Mouse (Mus musculus): ENCODE measurements around the gene Dgcr2. TPM values are rescaled to one million over a fixed set of nuclear protein-coding genes. Genes with fewer than 3 reads are reported as not detected.
A peak's percentile ranks its signal among the peaks of the same experiment; 100 is the strongest.

The Dgcr2 gene
- polyA plus RNA-seq, 1 experiment from 2014 or later, result 47.9 TPM

DNA sequence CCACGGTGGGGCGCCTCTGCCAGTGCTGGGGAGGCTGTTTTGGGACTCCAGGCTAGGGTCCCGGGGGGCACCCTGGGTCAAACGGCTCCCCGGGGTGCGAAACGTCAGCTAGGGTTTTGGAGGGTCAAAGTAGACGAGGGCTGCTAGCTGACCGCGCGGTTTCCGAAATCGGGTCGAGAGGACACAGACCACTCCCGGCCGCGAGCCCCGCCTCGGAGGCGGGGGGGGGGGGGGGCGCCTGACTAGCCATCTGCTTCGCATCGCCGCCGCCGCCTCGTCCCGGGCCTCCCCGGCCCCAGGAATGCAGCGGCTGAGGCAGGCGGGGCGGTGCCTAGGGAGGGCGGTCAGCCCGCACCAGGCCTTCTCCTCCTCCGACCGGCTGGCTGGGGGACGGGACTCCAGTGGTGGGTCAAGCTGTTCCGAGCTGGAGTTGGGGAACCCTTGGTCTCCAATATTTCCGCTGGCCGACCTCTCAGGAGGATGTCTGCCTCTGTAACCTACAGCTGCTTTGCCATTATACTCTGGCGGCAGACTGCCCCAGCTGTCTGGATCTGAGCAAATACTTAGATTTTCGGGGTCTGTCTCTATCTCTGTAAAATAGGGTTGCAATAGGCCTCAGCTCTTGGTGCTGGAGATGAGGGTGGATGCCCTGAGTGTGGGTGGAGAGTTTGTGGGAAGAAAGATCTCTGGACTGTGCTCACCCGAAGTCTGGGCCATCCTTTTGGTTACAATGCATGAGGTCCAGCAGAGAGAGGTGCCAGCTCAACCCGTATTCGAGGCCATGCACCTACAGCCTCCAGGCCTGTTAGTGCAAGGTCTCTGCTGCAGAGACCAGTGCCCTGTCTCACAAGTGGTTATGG, 99.8 kb downstream of the Dgcr2 start:
- Histone ChIP-seq H3K4me2 (peak overlapping the region; percentile 72), H3K36me3 (ENCODE audit: control insufficient read depth, insufficient read depth, low read length) (no peaks in the 10 kb centered on the region), H3K27ac (ENCODE audit: low read depth, low read length) (peak overlapping the region; percentile 83; the same call in 1 of the 2 replicates), H3K4me1 (replicated peaks; ENCODE audit: control insufficient read depth, insufficient read depth, low read length) (peaks cover 30% of the 10 kb centered on the region), H3K9ac (ENCODE audit: low read depth, low read length) (peak overlapping the region; percentile 66), H3K9me3 (ENCODE audit: control insufficient read depth, low read length) (no peaks in the 10 kb centered on the region), H3K4me3 (ENCODE audit: low read depth, low read length) (peak overlapping the region; percentile 62), H3K27me3 (replicated peaks; ENCODE audit: control insufficient read depth, insufficient read depth, low read length) (peaks cover 85% of the 10 kb centered on the region)
- 4% methylated on average over 37 of the region's 45 CpGs for WGBS
- ATAC-seq (replicated peaks; ENCODE audit: low FRiP score) (no peak), DNase-seq (ENCODE audit: low spot score) (no peak)

DNA sequence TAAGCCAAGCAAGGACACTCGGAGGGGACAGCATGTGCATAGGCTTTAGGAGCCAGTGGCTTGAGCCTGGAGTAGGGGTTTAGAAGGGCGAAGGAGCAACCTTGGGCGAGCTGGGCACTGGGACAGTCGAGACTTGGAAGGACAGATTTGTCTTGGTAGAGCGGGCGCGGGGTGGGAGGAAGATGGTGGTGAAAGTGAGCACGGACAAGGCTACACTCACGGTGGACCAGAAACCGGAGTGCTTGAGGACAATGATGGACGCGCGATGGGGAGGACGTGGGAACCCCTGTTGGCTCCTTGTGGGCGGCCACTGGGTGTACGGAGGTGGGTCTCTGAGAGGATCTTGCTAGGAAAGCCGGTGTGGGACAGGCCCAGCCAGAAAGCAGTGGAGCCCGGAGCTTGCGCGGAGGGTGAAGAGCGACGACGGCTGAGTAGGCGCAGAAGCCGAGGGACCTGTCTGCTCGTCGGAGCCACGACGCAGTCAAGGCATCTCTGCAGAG, 100.5 kb downstream of the Dgcr2 start:
- ATAC-seq (replicated peaks; ENCODE audit: low FRiP score), result no peak
- Histone ChIP-seq H3K36me3 (ENCODE audit: control insufficient read depth, insufficient read depth, low read length) (no peaks in the 10 kb centered on the region), H3K27me3 (replicated peaks; ENCODE audit: control insufficient read depth, insufficient read depth, low read length) (peaks cover 78% of the 10 kb centered on the region), H3K9me3 (ENCODE audit: control insufficient read depth, low read length) (no peaks in the 10 kb centered on the region), H3K4me3 (ENCODE audit: low read depth, low read length) (peak overlapping the region; percentile 62), H3K4me2 (peak overlapping the region; percentile 72), H3K4me1 (replicated peaks; ENCODE audit: control insufficient read depth, insufficient read depth, low read length) (peaks cover 24% of the 10 kb centered on the region), H3K9ac (ENCODE audit: low read depth, low read length) (peak overlapping the region; percentile 66), H3K27ac (ENCODE audit: low read depth, low read length) (peak overlapping the region; percentile 83)
- no peak for DNase-seq (ENCODE audit: low spot score)
- WGBS, result 7% methylated on average over 29 of the region's 29 CpGs

DNA sequence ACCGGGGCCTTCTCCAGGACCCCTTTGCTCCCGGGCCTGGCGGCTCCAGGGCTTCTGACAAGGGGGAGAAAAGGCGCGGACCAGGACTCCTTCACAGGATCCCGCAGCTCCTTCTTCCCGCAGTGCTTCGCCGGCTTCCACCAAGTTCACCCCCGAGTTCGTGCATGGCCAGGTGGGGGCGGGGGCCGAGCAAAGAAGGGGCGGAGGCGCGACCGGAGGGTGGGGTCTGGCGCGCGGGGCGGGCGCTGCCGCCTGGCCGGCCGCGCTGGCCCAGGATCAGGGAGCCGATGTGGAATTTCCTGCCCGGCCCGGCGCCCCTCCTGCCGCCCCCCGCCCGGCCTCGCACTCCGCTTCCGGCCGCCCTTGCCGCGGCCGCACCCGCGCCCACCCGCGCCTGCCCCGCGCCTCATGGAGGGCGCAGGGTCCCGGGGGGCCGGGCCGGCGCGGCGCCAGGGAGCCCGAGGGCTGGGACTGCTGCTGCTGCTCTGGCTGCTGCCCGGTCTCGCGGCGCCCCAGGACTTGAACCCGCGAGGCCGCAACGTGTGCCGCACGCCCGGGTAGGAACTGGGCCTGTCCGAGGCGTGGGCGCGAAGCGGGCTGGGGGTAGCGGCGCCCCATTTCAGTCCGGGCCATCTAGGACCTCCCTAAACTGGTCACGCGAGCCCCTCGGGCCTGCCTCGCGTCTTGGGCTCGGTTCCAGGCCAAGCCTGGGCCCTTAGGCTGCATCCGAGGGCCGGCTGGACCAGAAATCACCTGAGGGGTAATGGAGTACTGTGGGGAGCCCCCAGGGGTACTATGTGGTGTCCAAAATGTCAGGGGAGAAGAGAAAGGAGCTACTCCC, 101.2 kb downstream of the Dgcr2 start, which contains the start of gene Scarf2:
Scarf2 (plus strand) TSS at position 312 of the 841 bp plus-strand sequence.
- ATAC-seq (replicated peaks; ENCODE audit: low FRiP score) (peak; percentile 42), DNase-seq (ENCODE audit: low spot score) (peak; percentile 63)
- Histone ChIP-seq H3K4me3 (ENCODE audit: low read depth, low read length) (peak within 1 kb of the TSS; percentile 62), H3K27me3 (replicated peaks; ENCODE audit: control insufficient read depth, insufficient read depth, low read length) (peaks cover 71% of the 10 kb centered on the region), H3K4me2 (peak within 1 kb of the TSS; percentile 72), H3K27ac (ENCODE audit: low read depth, low read length) (peak within 1 kb of the TSS; percentile 83), H3K9me3 (ENCODE audit: control insufficient read depth, low read length) (no peaks in the 10 kb centered on the region), H3K9ac (ENCODE audit: low read depth, low read length) (peak within 1 kb of the TSS; percentile 66), H3K36me3 (ENCODE audit: control insufficient read depth, insufficient read depth, low read length) (peaks cover 6% of the 10 kb centered on the region), H3K4me1 (replicated peaks; ENCODE audit: control insufficient read depth, insufficient read depth, low read length) (peaks cover 19% of the 10 kb centered on the region)
- WGBS, result 2% methylated on average over 71 of the region's 81 CpGs

DNA sequence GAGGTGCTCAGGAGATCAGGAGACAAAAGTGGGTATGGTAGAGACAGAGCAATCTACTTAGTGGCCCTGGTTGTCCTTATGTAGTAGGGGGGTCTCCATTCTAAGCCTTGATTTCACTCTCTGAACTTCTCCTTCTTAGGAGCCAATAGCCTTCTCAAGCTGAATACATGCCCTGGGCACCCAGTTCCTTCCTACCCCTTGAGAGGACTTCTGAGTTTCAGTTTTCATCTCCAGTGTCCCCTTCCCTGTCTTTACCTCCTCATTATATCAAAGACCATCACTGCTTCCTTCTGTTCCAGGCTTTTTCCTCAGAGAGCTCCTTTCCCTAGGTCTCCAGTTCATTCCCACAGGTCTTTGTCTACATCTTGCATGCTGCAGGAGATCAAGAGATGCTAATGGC, 101.8 kb downstream of the Dgcr2 start:
- H3K9me3 ChIP-seq (ENCODE audit: control insufficient read depth, low read length), result no peaks in the 10 kb centered on the region
- peak overlapping the region; percentile 25; the same call in 1 of the 2 replicates for H3K27ac ChIP-seq (ENCODE audit: low read depth, low read length)
- peak overlapping the region; percentile 72 for H3K4me2 ChIP-seq
- peaks cover 9% of the 10 kb centered on the region for H3K36me3 ChIP-seq (ENCODE audit: control insufficient read depth, insufficient read depth, low read length)
- H3K4me3 ChIP-seq (ENCODE audit: low read depth, low read length), result peak overlapping the region; percentile 62
- peaks cover 64% of the 10 kb centered on the region for H3K27me3 ChIP-seq (replicated peaks; ENCODE audit: control insufficient read depth, insufficient read depth, low read length)
- peak overlapping the region; percentile 66; the same call in 1 of the 2 replicates for H3K9ac ChIP-seq (ENCODE audit: low read depth, low read length)
- peaks cover 19% of the 10 kb centered on the region for H3K4me1 ChIP-seq (replicated peaks; ENCODE audit: control insufficient read depth, insufficient read depth, low read length)
- DNase-seq (ENCODE audit: low spot score) (no peak), ATAC-seq (replicated peaks; ENCODE audit: low FRiP score) (no peak)

DNA sequence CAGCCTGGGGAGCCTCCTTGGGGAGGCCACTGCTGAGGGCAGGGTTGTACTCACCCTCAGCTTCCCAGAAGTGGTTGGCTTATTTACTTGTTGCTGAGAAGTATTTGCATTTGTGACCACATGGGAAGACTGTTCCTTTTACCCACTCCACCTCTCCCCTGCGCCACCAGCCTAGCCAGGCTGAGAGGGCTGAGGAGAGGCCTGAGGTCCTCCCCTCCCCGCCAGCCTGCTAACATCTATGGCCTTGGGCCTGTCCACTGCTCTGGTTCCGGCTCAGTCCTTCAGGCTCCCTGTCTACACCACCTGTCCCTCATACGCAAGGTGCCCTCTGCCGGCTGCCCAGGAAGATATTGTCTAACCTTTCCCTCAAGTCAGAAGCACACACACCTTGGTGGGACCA, 102.7 kb downstream of the Dgcr2 start:
- WGBS, result 66% methylated on average over 5 of the region's 5 CpGs
- Histone ChIP-seq H3K27me3 (replicated peaks; ENCODE audit: control insufficient read depth, insufficient read depth, low read length) (peaks cover 56% of the 10 kb centered on the region), H3K4me2 (no peak overlapping the region), H3K4me3 (ENCODE audit: low read depth, low read length) (no peak overlapping the region), H3K9me3 (ENCODE audit: control insufficient read depth, low read length) (no peaks in the 10 kb centered on the region), H3K4me1 (replicated peaks; ENCODE audit: control insufficient read depth, insufficient read depth, low read length) (peaks cover 19% of the 10 kb centered on the region), H3K36me3 (ENCODE audit: control insufficient read depth, insufficient read depth, low read length) (peaks cover 9% of the 10 kb centered on the region), H3K27ac (ENCODE audit: low read depth, low read length) (no peak overlapping the region), H3K9ac (ENCODE audit: low read depth, low read length) (no peak overlapping the region)
- ATAC-seq (replicated peaks; ENCODE audit: low FRiP score), result no peak
- no peak for DNase-seq (ENCODE audit: low spot score)

DNA sequence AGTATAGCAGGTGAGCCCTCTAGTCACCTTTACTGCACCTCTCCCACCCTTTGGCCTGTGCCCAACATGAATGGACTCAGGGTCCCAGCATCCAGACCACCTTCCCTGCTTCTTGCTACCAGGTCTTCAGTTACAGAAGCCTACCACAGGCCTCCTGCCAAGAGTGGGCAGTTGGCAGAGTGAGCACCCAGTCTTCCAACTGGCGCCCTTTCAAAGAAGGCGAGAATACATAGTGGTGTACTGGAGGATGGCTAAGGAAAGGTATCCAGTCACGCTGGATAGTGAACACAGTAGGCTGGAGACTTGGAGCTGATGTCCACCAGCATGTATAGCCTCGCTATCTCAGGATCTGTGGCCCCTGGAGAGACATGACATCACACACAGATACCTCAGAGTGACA, 104.3 kb downstream of the Dgcr2 start:
- Histone ChIP-seq H3K36me3 (ENCODE audit: control insufficient read depth, insufficient read depth, low read length) (peaks cover 17% of the 10 kb centered on the region), H3K4me1 (replicated peaks; ENCODE audit: control insufficient read depth, insufficient read depth, low read length) (peaks cover 18% of the 10 kb centered on the region), H3K27ac (ENCODE audit: low read depth, low read length) (no peak overlapping the region), H3K4me3 (ENCODE audit: low read depth, low read length) (no peak overlapping the region), H3K9me3 (ENCODE audit: control insufficient read depth, low read length) (no peaks in the 10 kb centered on the region), H3K4me2 (no peak overlapping the region), H3K9ac (ENCODE audit: low read depth, low read length) (no peak overlapping the region), H3K27me3 (replicated peaks; ENCODE audit: control insufficient read depth, insufficient read depth, low read length) (peaks cover 40% of the 10 kb centered on the region)
- ATAC-seq (replicated peaks; ENCODE audit: low FRiP score), result no peak
- DNase-seq (ENCODE audit: low spot score), result no peak
- 77% methylated on average over 4 of the region's 4 CpGs for WGBS

DNA sequence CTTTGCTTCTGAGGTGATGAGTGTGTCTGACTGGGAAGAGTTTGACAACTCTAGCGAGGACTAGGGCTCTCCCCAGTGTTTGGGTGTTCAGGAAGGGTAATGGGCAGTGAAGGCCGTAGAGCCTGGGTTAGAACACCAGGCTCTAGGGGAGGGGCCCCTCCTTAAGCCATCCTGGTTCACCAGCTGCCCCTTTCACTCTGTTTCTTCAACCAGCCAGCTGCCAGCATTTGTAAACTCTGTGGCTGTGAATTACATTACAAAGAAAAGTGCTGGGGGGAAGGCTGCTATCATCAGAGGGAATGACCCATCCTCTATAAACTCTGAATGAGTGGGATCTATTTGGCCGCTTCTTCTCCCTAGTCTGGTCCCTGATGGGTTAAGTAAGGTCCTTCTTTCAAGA, 105.6 kb downstream of the Dgcr2 start:
- H3K9ac ChIP-seq (ENCODE audit: low read depth, low read length), result no peak overlapping the region
- H3K36me3 ChIP-seq (ENCODE audit: control insufficient read depth, insufficient read depth, low read length), result peaks cover 18% of the 10 kb centered on the region
- H3K4me3 ChIP-seq (ENCODE audit: low read depth, low read length), result no peak overlapping the region
- DNase-seq (ENCODE audit: low spot score) (no peak), ATAC-seq (replicated peaks; ENCODE audit: low FRiP score) (no peak)
- H3K4me1 ChIP-seq (replicated peaks; ENCODE audit: control insufficient read depth, insufficient read depth, low read length), result peaks cover 9% of the 10 kb centered on the region
- peaks cover 27% of the 10 kb centered on the region for H3K27me3 ChIP-seq (replicated peaks; ENCODE audit: control insufficient read depth, insufficient read depth, low read length)
- H3K4me2 ChIP-seq, result no peak overlapping the region
- 83% methylated on average over 3 of the region's 3 CpGs for WGBS
- no peaks in the 10 kb centered on the region for H3K9me3 ChIP-seq (ENCODE audit: control insufficient read depth, low read length)
- no peak overlapping the region for H3K27ac ChIP-seq (ENCODE audit: low read depth, low read length)

All from liver, embryonic 11.5 days (tissue).